Mouse (Mus musculus): ENCODE results near the gene Srrm1.

- TF ChIP-seq CTCF (IDR thresholded peaks at IDR 0.05; ENCODE audit: borderline replicate concordance, insufficient read depth, low read depth, low read length) (no peak), POLR2A (IDR thresholded peaks at IDR 0.05; ENCODE audit: borderline replicate concordance, insufficient read depth, low read length) (no peak)
Measured at GRCm38 (mm10) chr4:135286833-135287395, 66.2 kb downstream of the Srrm1 start.

Measured in cerebellum, adult 2 months (tissue).